Mouse (Mus musculus) lung, embryonic 14.5 days (tissue): ENCODE data around the gene Zbtb22. TPM values are rescaled to one million over a fixed set of nuclear protein-coding genes. Genes with fewer than 3 reads are reported as not detected.
"Not testable (repeated sequence)": the region's sequence is repeated elsewhere in the genome, so short reads cannot be mapped to it uniquely, and the experiment has no call there.

ENCODE experiments used
- ATAC-seq: fragments of 200-750 bp; cut with Nextera tagmentation; 2 replicates; pipeline ENCODE4 v1.8.0; 2017; ENCODE audit warnings: mild to moderate bottlenecking, moderate TSS enrichment, moderate library complexity; ENCODE audit not compliant: insufficient read depth
- DNase-seq: peaks from one replicate; pipeline ENCODE4 v3.0.0-alpha.2; 2015
- H3K27ac ChIP-seq: fragments of 300-500 bp; sonication (generic); 2 replicates; pipeline ENCODE4 v1.5.1; 2014; ENCODE audit warnings: low read depth, mild to moderate bottlenecking, moderate library complexity
- H3K27me3 ChIP-seq: fragments of 300-500 bp; sonication (generic); 2 replicates; pipeline ENCODE4 v1.6.1; 2014; ENCODE audit warnings: low read length, control low read depth; ENCODE audit not compliant: insufficient read depth
- H3K36me3 ChIP-seq: fragments of 300-500 bp; sonication (generic); 2 replicates; pipeline ENCODE4 v1.6.1; 2014; ENCODE audit warnings: control low read depth; ENCODE audit not compliant: insufficient read depth
- H3K4me1 ChIP-seq: fragments of 300-500 bp; sonication (generic); 2 replicates; pipeline ENCODE4 v1.6.1; 2014; ENCODE audit warnings: antibody characterized with exemption, control low read depth; ENCODE audit not compliant: insufficient read depth
- H3K4me2 ChIP-seq: fragments of 300-500 bp; sonication (generic); 2 replicates; pipeline ENCODE4 v1.6.1; 2014; ENCODE audit warnings: mild to moderate bottlenecking
- H3K4me3 ChIP-seq: fragments of 300-500 bp; sonication (generic); 2 replicates; pipeline ENCODE4 v1.5.1; 2014; ENCODE audit warnings: low read depth, low read length
- H3K9ac ChIP-seq: fragments of 300-500 bp; sonication (generic); 2 replicates; pipeline ENCODE4 v1.6.1; 2014
- H3K9me3 ChIP-seq: fragments of 300-500 bp; sonication (generic); 2 replicates; pipeline ENCODE4 v1.6.1; 2016; ENCODE audit warnings: low read depth, low read length, control low read depth
- CTCF ChIP-seq: IDR thresholded peaks from 2 replicates; pipeline ENCODE4 v1.5.1; 2016; ENCODE audit warnings: antibody characterized with exemption, low read depth
- WGBS: fragments of 180-500 bp; shearing (Covaris S2); extraction: QIAGEN DNeasy Blood & Tissue Kit; methylation state at CpG from one replicate; pipeline ENCODE4 v1.1.7; 2014; 5-methylcytosine and 5-hydroxymethylcytosine counted together
- polyA plus RNA-seq: library from polyadenylated mRNA; unstranded; fragments of >200 nt; fragmentation: Nextera tagmentation; extraction: Ambion mirVana; gene quantifications from 2 replicates; pipeline ENCODE4 v1.2.1, GENCODE M21; 2014

Zbtb22 gene
- polyA plus RNA-seq, 1 experiment from 2014 or later: 13.2 TPM

GRCm38 (mm10) chr17:33890533-33891059, 25.1 kb upstream of the Zbtb22 start, which contains the start of gene Kifc1:
Gene Kifc1 (minus strand): TSS chr17:33890661.
- 0 out of 2 replicates have a peak, but pooled peaks cover 8% of the 10 kb centered on the region for H3K36me3 ChIP-seq
- peak within 1 kb of the TSS; percentile 63; the same call in 1 of the 2 replicates for H3K27ac ChIP-seq
- no peaks in the 10 kb centered on the region for H3K9me3 ChIP-seq
- H3K27me3 ChIP-seq: no peaks in the 10 kb centered on the region
- H3K9ac ChIP-seq: peak within 1 kb of the TSS; percentile 72
- H3K4me2 ChIP-seq: peak within 1 kb of the TSS; percentile 65
- DNase-seq (peak; percentile 100), ATAC-seq (peak; percentile 99)
- H3K4me1 ChIP-seq: peaks cover 4% of the 10 kb centered on the region; the same call in 1 of the 2 replicates
- H3K4me3 ChIP-seq: peak within 1 kb of the TSS; percentile 66
- peak; percentile 100 for TF ChIP-seq CTCF
- 1% methylated on average over 47 of the region's 49 CpGs for WGBS

- no peak overlapping the region for H3K9ac ChIP-seq
- WGBS: 56% methylated on average over 2 of the region's 2 CpGs
- no peaks in the 10 kb centered on the region for H3K27me3 ChIP-seq
- no peak overlapping the region for H3K4me3 ChIP-seq
- H3K9me3 ChIP-seq: no peaks in the 10 kb centered on the region
- no peak overlapping the region for H3K4me2 ChIP-seq
- no peak overlapping the region for H3K27ac ChIP-seq
- DNase-seq (no peak), ATAC-seq (no peak)
- 0 out of 2 replicates have a peak, but pooled peaks cover under 1% of the 10 kb centered on the region for H3K36me3 ChIP-seq
- TF ChIP-seq CTCF: no peak
- H3K4me1 ChIP-seq: peaks cover 4% of the 10 kb centered on the region; the same call in 1 of the 2 replicates
Measured at GRCm38 (mm10) chr17:33891357-33891756, 24.3 kb upstream of the Zbtb22 start.

- H3K4me2 ChIP-seq, H3K36me3 ChIP-seq, ATAC-seq, H3K9ac ChIP-seq, H3K4me3 ChIP-seq, H3K4me1 ChIP-seq, H3K27ac ChIP-seq, H3K27me3 ChIP-seq, DNase-seq, H3K9me3 ChIP-seq: not testable (repeated sequence)
- WGBS: 63% methylated on average over 6 of the region's 6 CpGs
Measured at GRCm38 (mm10) chr17:33891892-33892291, 23.8 kb upstream of the Zbtb22 start.

GRCm38 (mm10) chr17:33892429-33892828, 23.3 kb upstream of the Zbtb22 start:
- WGBS: 24% methylated on average over 7 of the region's 7 CpGs
- Histone ChIP-seq H3K36me3 (no peaks in the 10 kb centered on the region), H3K27ac (no peak overlapping the region), H3K4me2 (no peak overlapping the region), H3K9ac (no peak overlapping the region), H3K9me3 (no peaks in the 10 kb centered on the region), H3K4me1 (peaks cover 4% of the 10 kb centered on the region; the same call in 1 of the 2 replicates), H3K4me3 (no peak overlapping the region), H3K27me3 (no peaks in the 10 kb centered on the region)
- no peak for DNase-seq
- no peak for TF ChIP-seq CTCF
- ATAC-seq: no peak

- not testable (repeated sequence) for H3K9ac ChIP-seq, H3K27me3 ChIP-seq, H3K36me3 ChIP-seq, H3K9me3 ChIP-seq, H3K4me1 ChIP-seq, DNase-seq, H3K4me3 ChIP-seq, ATAC-seq, H3K4me2 ChIP-seq, H3K27ac ChIP-seq
- 60% methylated on average over 4 of the region's 4 CpGs for WGBS
Measured at GRCm38 (mm10) chr17:33893011-33893410, 22.7 kb upstream of the Zbtb22 start.

- ATAC-seq (no peak), DNase-seq (peak; percentile 84)
- peak; percentile 70 for TF ChIP-seq CTCF
Measured at GRCm38 (mm10) chr17:33897114-33897794, 18.4 kb upstream of the Zbtb22 start.

GRCm38 (mm10) chr17:33898193-33898592, 17.5 kb upstream of the Zbtb22 start:
- not testable (repeated sequence) for H3K9me3 ChIP-seq, ATAC-seq, H3K27ac ChIP-seq, DNase-seq, H3K4me3 ChIP-seq, H3K4me1 ChIP-seq, H3K9ac ChIP-seq, H3K27me3 ChIP-seq, H3K4me2 ChIP-seq, H3K36me3 ChIP-seq
- WGBS: 82% methylated on average over 4 of the region's 4 CpGs

More at GRCm38 (mm10) chr17:33897114-33897794, 18.4 kb upstream of the Zbtb22 start:
- Histone ChIP-seq H3K4me3 (no peak overlapping the region), H3K9ac (no peak overlapping the region), H3K36me3 (no peaks in the 10 kb centered on the region), H3K27ac (no peak overlapping the region), H3K27me3 (no peaks in the 10 kb centered on the region), H3K4me1 (no peaks in the 10 kb centered on the region), H3K9me3 (no peaks in the 10 kb centered on the region), H3K4me2 (no peak overlapping the region)
- 37% methylated on average over 6 of the region's 6 CpGs for whole genome bisulfite sequencing
